Mouse (Mus musculus): Measurements from ENCODE around the gene Tec. TPM values are rescaled to one million over a fixed set of nuclear protein-coding genes. Genes with fewer than 3 reads are reported as not detected.
"Not testable (repeated sequence)": the region's sequence is repeated elsewhere in the genome, so short reads cannot be mapped to it uniquely, and the experiment has no call there.

Gene Tec
- polyA plus RNA-seq, 1 experiment from 2014 or later, result 8.8 TPM

DNA sequence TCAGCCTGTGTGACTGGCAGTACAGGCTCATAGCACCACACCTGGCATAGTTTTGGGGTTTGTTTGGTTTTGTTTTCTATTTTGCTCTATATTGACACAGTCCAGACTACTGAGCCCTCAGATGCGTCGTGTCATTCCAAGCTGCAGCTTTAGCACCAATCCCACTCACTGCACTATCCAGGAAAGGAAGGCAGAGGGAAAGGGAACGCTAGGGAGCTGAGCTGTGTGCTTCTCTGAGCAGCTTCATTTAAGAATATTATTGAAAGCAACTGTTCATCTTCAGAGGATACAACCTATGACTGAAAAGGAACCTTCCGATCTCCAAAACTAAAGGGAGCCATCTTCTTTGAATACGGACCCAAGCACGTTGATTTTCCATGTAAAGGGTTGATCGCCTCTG, 36.1 kb downstream of the Tec start:
- H3K27me3 ChIP-seq (replicated peaks), result no peaks in the 10 kb centered on the region
- 92% methylated on average over 7 of the region's 7 CpGs for WGBS
- H3K9me3 ChIP-seq (replicated peaks), result no peaks in the 10 kb centered on the region
- H3K27ac ChIP-seq (replicated peaks), result no peak overlapping the region
- no peaks in the 10 kb centered on the region for H3K36me3 ChIP-seq
- no peak for ATAC-seq (ENCODE audit: low FRiP score)
- no peak overlapping the region for H3K9ac ChIP-seq (replicated peaks)
- H3K4me1 ChIP-seq, result no peaks in the 10 kb centered on the region
- H3K4me2 ChIP-seq, result no peak overlapping the region
- H3K4me3 ChIP-seq (replicated peaks), result no peak overlapping the region

DNA sequence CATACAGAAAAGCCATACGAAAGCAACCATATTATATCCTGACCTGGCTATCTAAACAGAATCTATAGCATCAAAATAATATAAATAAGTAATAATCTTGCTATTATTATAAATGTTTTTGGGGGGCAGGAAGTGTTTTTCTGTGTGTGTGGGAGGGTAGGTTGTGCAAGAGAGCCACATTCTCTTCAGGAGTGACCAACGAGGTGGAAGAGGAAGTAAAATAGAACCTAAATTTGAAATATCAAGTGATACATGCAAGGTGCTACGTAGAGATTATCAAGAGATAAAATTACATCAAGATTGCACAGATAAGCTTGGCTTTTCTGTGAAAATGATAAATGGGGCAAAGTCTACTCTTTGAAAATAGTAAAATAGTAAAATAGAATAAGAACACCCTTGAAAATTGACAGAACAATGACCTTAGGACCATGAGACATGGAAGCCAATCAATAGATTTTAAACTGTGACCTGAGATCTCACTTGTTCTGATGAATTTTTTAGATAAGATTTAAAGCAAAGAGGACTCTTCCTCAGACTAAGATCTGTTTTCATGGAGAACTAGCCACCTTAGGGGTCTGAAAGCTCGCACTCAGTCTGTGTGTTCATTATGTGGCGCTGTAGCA, 37.2 kb downstream of the Tec start:
- H3K27ac ChIP-seq (replicated peaks), result no peak overlapping the region
- H3K4me1 ChIP-seq, result no peaks in the 10 kb centered on the region
- no peak overlapping the region for H3K4me2 ChIP-seq
- no peaks in the 10 kb centered on the region for H3K27me3 ChIP-seq (replicated peaks)
- H3K9ac ChIP-seq (replicated peaks), result no peak overlapping the region
- no peak overlapping the region for H3K4me3 ChIP-seq (replicated peaks)
- no peak for ATAC-seq (ENCODE audit: low FRiP score)
- no peaks in the 10 kb centered on the region for H3K36me3 ChIP-seq
- WGBS, result 96% methylated on average over 5 of the region's 5 CpGs
- no peaks in the 10 kb centered on the region for H3K9me3 ChIP-seq (replicated peaks)

DNA sequence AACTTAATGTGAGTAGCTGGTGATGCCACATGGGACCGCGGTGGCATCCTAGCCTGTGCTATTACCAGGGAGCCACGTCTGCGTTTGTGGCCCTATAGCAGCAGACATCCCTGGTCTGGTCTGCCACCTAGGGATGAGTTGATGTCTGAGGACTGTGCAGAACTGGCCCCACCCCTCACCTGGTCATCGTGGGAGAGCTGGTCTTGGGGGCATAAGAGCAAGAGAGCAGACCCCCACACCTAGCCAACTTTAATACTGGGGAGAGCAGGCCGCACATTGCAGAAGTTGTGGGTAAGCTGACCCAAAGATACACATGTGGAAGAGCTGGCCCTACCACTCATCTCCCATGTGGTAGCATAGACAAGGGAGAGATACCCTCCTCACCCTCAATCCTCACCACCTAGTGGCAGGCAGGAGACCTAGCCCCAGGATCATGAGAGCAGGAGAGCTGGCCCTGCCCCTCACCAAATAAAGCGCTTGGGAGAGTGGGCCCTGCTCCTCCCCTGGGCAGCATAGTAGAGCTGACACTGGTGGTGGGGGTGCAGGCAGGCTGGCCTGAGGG, 38.7 kb downstream of the Tec start:
- Histone ChIP-seq H3K9ac (replicated peaks) (no peak overlapping the region), H3K4me1 (no peaks in the 10 kb centered on the region), H3K4me2 (no peak overlapping the region), H3K27me3 (replicated peaks) (no peaks in the 10 kb centered on the region), H3K9me3 (replicated peaks) (no peaks in the 10 kb centered on the region), H3K36me3 (no peaks in the 10 kb centered on the region), H3K27ac (replicated peaks) (no peak overlapping the region), H3K4me3 (replicated peaks) (no peak overlapping the region)
- no peak for ATAC-seq (ENCODE audit: low FRiP score)
- 85% methylated on average over 7 of the region's 7 CpGs for WGBS

- Histone ChIP-seq H3K9me3 (replicated peaks) (no peaks in the 10 kb centered on the region), H3K27ac (replicated peaks) (no peak overlapping the region), H3K4me3 (replicated peaks) (no peak overlapping the region), H3K27me3 (replicated peaks) (no peaks in the 10 kb centered on the region), H3K9ac (replicated peaks) (no peak overlapping the region), H3K36me3 (no peaks in the 10 kb centered on the region), H3K4me1 (no peaks in the 10 kb centered on the region), H3K4me2 (no peak overlapping the region)
- WGBS, result 36% methylated on average over 1 of the region's 1 CpGs
- ATAC-seq (ENCODE audit: low FRiP score), result no peak
These were observed 39.9 kb downstream of the Tec start for GRCm38 (mm10) chr5:72828401-72828800.

DNA sequence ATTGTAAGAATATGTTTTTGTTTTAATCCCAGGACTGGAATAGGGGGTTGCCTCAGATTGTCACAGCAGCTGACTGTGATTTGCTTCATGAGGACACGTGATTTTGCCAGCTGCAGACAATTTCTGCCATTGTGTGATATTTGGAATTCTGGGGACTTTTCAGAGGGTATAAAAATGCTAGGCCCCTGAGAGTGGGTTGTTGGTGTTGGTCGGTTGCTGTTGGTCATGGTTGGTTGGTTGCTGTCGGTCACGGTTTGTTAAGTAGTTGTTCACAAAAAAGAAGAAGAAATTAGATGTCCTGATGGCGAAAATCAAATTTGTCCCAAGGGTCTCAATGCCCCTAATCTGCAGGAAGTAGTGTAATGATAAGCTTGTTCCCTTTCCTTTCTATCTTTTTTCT, 40.8 kb downstream of the Tec start:
- Histone ChIP-seq H3K36me3 (no peaks in the 10 kb centered on the region), H3K4me1 (no peaks in the 10 kb centered on the region), H3K4me2 (no peak overlapping the region), H3K27ac (replicated peaks) (no peak overlapping the region), H3K9ac (replicated peaks) (no peak overlapping the region), H3K4me3 (replicated peaks) (no peak overlapping the region), H3K9me3 (replicated peaks) (no peaks in the 10 kb centered on the region), H3K27me3 (replicated peaks) (no peaks in the 10 kb centered on the region)
- no peak for ATAC-seq (ENCODE audit: low FRiP score)
- WGBS, result 66% methylated on average over 5 of the region's 5 CpGs

DNA sequence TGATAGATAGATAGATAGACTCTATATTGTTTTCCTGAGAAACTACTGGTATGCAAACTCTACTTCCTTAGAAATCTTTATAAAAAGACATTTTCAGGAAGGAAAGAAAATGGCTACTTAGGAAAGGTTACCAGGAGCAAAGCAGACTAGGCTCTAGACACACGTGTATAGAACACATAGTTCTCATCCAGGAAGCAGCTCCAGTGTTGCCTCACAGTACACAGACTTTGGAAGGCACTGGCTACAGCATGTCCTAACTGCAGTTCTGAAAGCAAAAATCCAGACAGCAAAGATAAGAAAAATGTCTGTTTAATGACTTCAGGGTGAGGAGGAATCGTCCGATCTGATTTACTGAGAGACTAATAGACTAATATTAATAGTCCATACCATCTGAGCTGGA, 41.8 kb downstream of the Tec start:
- Histone ChIP-seq H3K36me3 (no peaks in the 10 kb centered on the region), H3K4me1 (no peaks in the 10 kb centered on the region), H3K9me3 (replicated peaks) (no peaks in the 10 kb centered on the region), H3K27me3 (replicated peaks) (no peaks in the 10 kb centered on the region), H3K9ac (replicated peaks) (no peak overlapping the region), H3K4me3 (replicated peaks) (no peak overlapping the region), H3K4me2 (no peak overlapping the region), H3K27ac (replicated peaks) (no peak overlapping the region)
- 85% methylated on average over 3 of the region's 3 CpGs for WGBS
- ATAC-seq (ENCODE audit: low FRiP score), result no peak

DNA sequence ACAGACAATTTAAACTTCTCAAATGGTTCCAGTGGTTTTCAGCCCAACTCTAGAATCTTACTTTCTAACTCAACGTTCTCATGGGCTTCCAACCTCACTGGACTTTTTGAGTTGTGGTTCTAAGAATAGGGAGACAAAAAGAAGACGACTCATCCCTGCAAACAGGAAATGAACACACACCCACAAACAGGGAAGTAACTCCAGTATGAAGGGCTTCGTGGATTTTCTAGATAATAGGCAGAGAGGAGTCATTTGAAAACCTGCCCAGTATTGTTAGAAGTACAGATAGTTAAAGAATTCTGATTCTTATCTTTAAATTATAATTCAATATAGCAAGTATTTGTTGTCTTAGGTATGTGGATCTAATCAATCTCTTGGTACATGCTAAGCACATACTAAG, 47.6 kb downstream of the Tec start:
- Histone ChIP-seq H3K27me3 (replicated peaks) (no peaks in the 10 kb centered on the region), H3K4me1 (peaks cover 12% of the 10 kb centered on the region; the same call in 1 of the 2 replicates), H3K36me3 (no peaks in the 10 kb centered on the region), H3K4me3 (replicated peaks) (no peak overlapping the region), H3K4me2 (no peak overlapping the region), H3K27ac (replicated peaks) (no peak overlapping the region), H3K9me3 (replicated peaks) (no peaks in the 10 kb centered on the region), H3K9ac (replicated peaks) (no peak overlapping the region)
- ATAC-seq (ENCODE audit: low FRiP score), result no peak
- WGBS, result 65% methylated on average over 3 of the region's 3 CpGs

- H3K36me3 ChIP-seq, result no peaks in the 10 kb centered on the region
- WGBS, result 88% methylated on average over 8 of the region's 8 CpGs
- no peak overlapping the region for H3K4me2 ChIP-seq
- peaks cover 12% of the 10 kb centered on the region; the same call in 1 of the 2 replicates for H3K4me1 ChIP-seq
- ATAC-seq (ENCODE audit: low FRiP score), result no peak
- H3K4me3 ChIP-seq (replicated peaks), result no peak overlapping the region
- no peak overlapping the region for H3K9ac ChIP-seq (replicated peaks)
- H3K27me3 ChIP-seq (replicated peaks), result no peaks in the 10 kb centered on the region
- no peak overlapping the region for H3K27ac ChIP-seq (replicated peaks)
- H3K9me3 ChIP-seq (replicated peaks), result no peaks in the 10 kb centered on the region
These were observed 48.1 kb downstream of the Tec start for GRCm38 (mm10) chr5:72820036-72820640.

- Histone ChIP-seq H3K4me3 (replicated peaks) (no peak overlapping the region), H3K27ac (replicated peaks) (no peak overlapping the region), H3K4me2 (no peak overlapping the region), H3K9me3 (replicated peaks) (no peaks in the 10 kb centered on the region), H3K27me3 (replicated peaks) (no peaks in the 10 kb centered on the region), H3K4me1 (peaks cover 12% of the 10 kb centered on the region; the same call in 1 of the 2 replicates), H3K9ac (replicated peaks) (no peak overlapping the region), H3K36me3 (no peaks in the 10 kb centered on the region)
- 85% methylated on average over 5 of the region's 5 CpGs for WGBS
- ATAC-seq (ENCODE audit: low FRiP score), result no peak
These were observed 49.6 kb downstream of the Tec start for GRCm38 (mm10) chr5:72818513-72819180.

GRCm38 (mm10) chr5:72817523-72818091, 50.7 kb downstream of the Tec start:
- no peak overlapping the region for H3K9ac ChIP-seq (replicated peaks)
- no peaks in the 10 kb centered on the region for H3K9me3 ChIP-seq (replicated peaks)
- H3K27ac ChIP-seq (replicated peaks), result peak overlapping the region; percentile 63
- no peak overlapping the region for H3K4me3 ChIP-seq (replicated peaks)
- ATAC-seq (ENCODE audit: low FRiP score), result peak; percentile 83
- H3K27me3 ChIP-seq (replicated peaks), result no peaks in the 10 kb centered on the region
- H3K36me3 ChIP-seq, result no peaks in the 10 kb centered on the region
- 25% methylated on average over 10 of the region's 10 CpGs for WGBS
- peaks cover 12% of the 10 kb centered on the region; the same call in 1 of the 2 replicates for H3K4me1 ChIP-seq
- peak overlapping the region; percentile 34 for H3K4me2 ChIP-seq

DNA sequence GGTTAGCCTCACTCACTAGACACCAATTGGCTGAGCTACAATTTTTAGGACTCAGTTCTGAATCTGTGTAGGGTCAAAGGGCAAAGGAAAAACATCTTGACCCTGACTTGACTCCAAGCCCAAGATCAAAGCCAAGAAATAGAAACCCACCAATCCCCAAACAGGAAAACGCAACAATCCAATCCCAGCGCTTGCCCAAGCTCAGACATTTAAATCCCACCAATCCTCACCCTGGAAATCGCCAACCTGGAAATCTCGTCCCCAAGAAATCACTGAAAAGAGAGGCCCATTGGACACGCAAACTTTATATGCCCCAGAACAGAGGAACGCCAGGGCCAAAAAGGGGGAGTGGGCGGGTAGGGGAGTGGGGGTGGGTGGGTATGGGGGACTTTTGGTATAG, 51.3 kb downstream of the Tec start:
- H3K4me3 ChIP-seq (replicated peaks); H3K36me3 ChIP-seq; H3K9me3 ChIP-seq (replicated peaks); H3K9ac ChIP-seq (replicated peaks); H3K27me3 ChIP-seq (replicated peaks): not testable (repeated sequence)
- peak overlapping the region; percentile 34 for H3K4me2 ChIP-seq
- H3K27ac ChIP-seq (replicated peaks), result peak overlapping the region; percentile 18
- 39% methylated on average over 7 of the region's 7 CpGs for WGBS
- peak; percentile 48; the same call in 1 of the 2 replicates for ATAC-seq (ENCODE audit: low FRiP score)
- H3K4me1 ChIP-seq, result peaks cover 12% of the 10 kb centered on the region; the same call in 1 of the 2 replicates
